Comparison of ENCODE assay signal across 9 mouse cellular contexts in genomic region chr4:149855892-149856807, GRCm38 (mm10).
A peak's percentile ranks its signal among the peaks of the same experiment; 100 is the strongest.
DNase-seq lines count a peak whose midpoint lies in the region; ATAC-seq lines count a peak whose summit lies in the region.
"Had no signal": no experiment of that assay in that cellular context is flagged by ENCODE, and none has a peak within 500 bp of the region (broad histone marks: within the 10 kb centered on the region; RNA-seq: fewer than 3 reads in every experiment).

No protein-coding gene starts in this region.

- peak; percentile 53 for DNase-seq in gastrocnemius, postnatal 25 days
- DNase-seq in gastrocnemius, adult 8-10 months (ENCODE audit: low spot score in 2 of 2) = no peak
- DNase-seq in right cerebral cortex, postnatal 14 days = peak; percentile 44
- DNase-seq in right cerebral cortex, postnatal 36 days (ENCODE audit: low spot score in 2 of 2) = no peak
- peak; percentile 60 for DNase-seq in limb, embryonic 11.5 days (ENCODE audit: low spot score)
- peak; percentile 84 to 86 for DNase-seq in spleen, postnatal 36 days (ENCODE audit: low spot score in 2 of 2)
- no peak for DNase-seq in Muller cell, postnatal 12 days (ENCODE audit: inconsistent ontology term)
- DNase-seq in cerebellum, adult 8-10 months = no peak

- H3K4me3 ChIP-seq in limb, embryonic 11.5 days (ENCODE audit: low read depth, low read length) = no peak overlapping the region

- 58% methylated on average over 19 of the region's 19 CpGs for WGBS in limb, embryonic 11.5 days

- no peak for ATAC-seq in limb, embryonic 11.5 days (ENCODE audit: insufficient number of reproducible peaks, low FRiP score, low TSS enrichment, low read depth)
- ATAC-seq: Patski had no signal

- H3K27ac ChIP-seq in limb, embryonic 11.5 days (replicated peaks; ENCODE audit: low read depth, low read length) = peak overlapping the region; percentile 77

- peaks cover 21% of the 10 kb centered on the region for H3K4me1 ChIP-seq in limb, embryonic 11.5 days (ENCODE audit: control insufficient read depth, insufficient read depth, low read length)

- H3K36me3 ChIP-seq in limb, embryonic 11.5 days (ENCODE audit: control insufficient read depth, insufficient read depth, low read length) = no peaks in the 10 kb centered on the region

- no peaks in the 10 kb centered on the region for H3K9me3 ChIP-seq in limb, embryonic 11.5 days (ENCODE audit: control insufficient read depth, low read length)

- no peak overlapping the region for H3K4me2 ChIP-seq in limb, embryonic 11.5 days (ENCODE audit: low read depth, severe bottlenecking)

- no peak overlapping the region for H3K9ac ChIP-seq in limb, embryonic 11.5 days (ENCODE audit: low read length)

- H3K27me3 ChIP-seq in limb, embryonic 11.5 days (ENCODE audit: control insufficient read depth, insufficient read depth, low read length) = no peaks in the 10 kb centered on the region
- H3K27me3 ChIP-seq: Patski had no signal

Comparison
In these comparisons a context has a peak if more than half of its experiments do, and no peak if none do; other contexts are left out.
1. DNase-seq: peak in gastrocnemius, postnatal 25 days (single experiment), right cerebral cortex, postnatal 14 days (single experiment), limb, embryonic 11.5 days (single experiment) and spleen, postnatal 36 days (2 of 2); none in gastrocnemius, adult 8-10 months (0 of 2), right cerebral cortex, postnatal 36 days (0 of 2), Muller cell, postnatal 12 days (single experiment) and cerebellum, adult 8-10 months (single experiment).